Mouse (Mus musculus): ENCODE results near the gene Fmnl2. TPM values are rescaled to one million over a fixed set of nuclear protein-coding genes. Genes with fewer than 3 reads are reported as not detected.

Fmnl2 gene
- polyA plus RNA-seq, 1 experiment from 2014 or later, result 14.7 TPM

DNA sequence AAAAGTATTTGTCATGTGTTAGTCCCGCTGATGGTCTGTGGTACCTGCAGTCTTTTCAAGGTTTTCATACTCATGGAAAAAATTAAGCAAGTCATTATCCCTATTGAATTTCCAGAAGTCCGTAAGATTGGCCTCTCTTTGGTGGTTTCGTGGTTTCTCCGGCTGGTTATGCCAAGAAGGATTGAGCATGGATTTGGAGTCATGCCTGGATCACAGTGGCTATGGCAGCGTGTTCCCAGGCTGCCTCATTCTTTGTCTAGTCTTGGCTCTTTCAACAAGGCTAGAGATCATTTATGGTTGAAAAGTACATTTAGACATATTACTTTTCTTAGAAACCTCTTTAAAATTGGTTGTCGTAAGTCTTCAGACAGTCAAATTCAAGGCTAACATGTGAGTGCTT, 192.7 kb downstream of the Fmnl2 start:
- WGBS, result 89% methylated on average over 6 of the region's 6 CpGs
- Histone ChIP-seq H3K4me1 (replicated peaks) (peaks cover 19% of the 10 kb centered on the region), H3K9ac (replicated peaks) (no peak overlapping the region), H3K27ac (no peak overlapping the region), H3K36me3 (peaks cover 20% of the 10 kb centered on the region; the same call in 1 of the 2 replicates), H3K9me3 (no peaks in the 10 kb centered on the region), H3K4me2 (no peak overlapping the region), H3K4me3 (replicated peaks) (no peak overlapping the region), H3K27me3 (no peaks in the 10 kb centered on the region)
- no peak for ATAC-seq (ENCODE audit: insufficient number of reproducible peaks, insufficient read depth, low FRiP score, low TSS enrichment, low read depth)

DNA sequence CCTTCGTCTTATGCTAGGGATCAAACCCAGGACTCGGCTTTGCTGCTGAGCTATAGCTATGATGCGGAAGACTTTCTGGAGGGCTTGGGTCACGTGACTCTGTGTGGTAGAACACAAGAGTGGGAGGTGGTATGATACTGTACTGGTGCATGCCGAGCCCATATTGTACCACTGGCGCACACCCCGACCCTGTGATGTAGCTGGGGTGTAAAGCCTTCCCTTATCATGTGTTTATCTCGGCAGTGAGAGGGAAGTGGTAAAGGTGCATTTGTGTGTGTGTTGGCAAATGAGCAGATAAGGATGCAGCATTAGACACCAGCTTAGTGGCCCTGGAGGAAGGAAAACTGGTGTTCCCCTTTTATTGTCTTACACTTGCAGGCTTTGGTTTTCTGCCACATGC, 193.8 kb downstream of the Fmnl2 start:
- peaks cover 21% of the 10 kb centered on the region; the same call in 1 of the 2 replicates for H3K36me3 ChIP-seq
- WGBS, result 79% methylated on average over 8 of the region's 8 CpGs
- H3K4me2 ChIP-seq, result no peak overlapping the region
- no peaks in the 10 kb centered on the region for H3K9me3 ChIP-seq
- H3K27me3 ChIP-seq, result no peaks in the 10 kb centered on the region
- H3K9ac ChIP-seq (replicated peaks), result no peak overlapping the region
- peaks cover 19% of the 10 kb centered on the region for H3K4me1 ChIP-seq (replicated peaks)
- H3K27ac ChIP-seq, result no peak overlapping the region
- H3K4me3 ChIP-seq (replicated peaks), result no peak overlapping the region
- ATAC-seq (ENCODE audit: insufficient number of reproducible peaks, insufficient read depth, low FRiP score, low TSS enrichment, low read depth), result no peak

DNA sequence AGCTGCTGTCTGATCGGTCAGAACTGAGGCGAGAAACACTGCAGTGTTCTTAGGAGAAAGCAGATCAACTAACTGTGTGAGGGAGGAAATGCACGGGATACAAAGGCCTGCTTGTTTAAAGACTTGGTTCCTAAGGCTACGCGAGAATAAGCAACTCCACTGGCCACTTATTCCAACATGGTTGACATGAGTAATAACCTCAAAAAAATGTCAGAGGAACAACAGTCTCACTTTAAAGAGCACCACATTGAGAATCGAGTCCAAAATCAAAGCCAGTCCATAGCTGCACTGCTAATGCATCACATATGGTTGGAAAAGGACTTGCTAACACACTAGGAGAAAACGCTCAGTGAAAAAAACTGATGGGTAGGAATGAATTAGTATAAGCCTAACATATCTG, 196.1 kb downstream of the Fmnl2 start:
- Histone ChIP-seq H3K27me3 (no peaks in the 10 kb centered on the region), H3K4me1 (replicated peaks) (peaks cover 12% of the 10 kb centered on the region), H3K4me2 (peak overlapping the region; percentile 13; the same call in 1 of the 2 replicates), H3K36me3 (peaks cover 26% of the 10 kb centered on the region; the same call in 1 of the 2 replicates), H3K4me3 (replicated peaks) (no peak overlapping the region), H3K9me3 (no peaks in the 10 kb centered on the region), H3K27ac (peak overlapping the region; percentile 88), H3K9ac (replicated peaks) (no peak overlapping the region)
- WGBS, result 30% methylated on average over 7 of the region's 7 CpGs
- ATAC-seq (ENCODE audit: insufficient number of reproducible peaks, insufficient read depth, low FRiP score, low TSS enrichment, low read depth), result 0 out of 2 replicates have a peak, but pooled peaks have one; percentile 59

DNA sequence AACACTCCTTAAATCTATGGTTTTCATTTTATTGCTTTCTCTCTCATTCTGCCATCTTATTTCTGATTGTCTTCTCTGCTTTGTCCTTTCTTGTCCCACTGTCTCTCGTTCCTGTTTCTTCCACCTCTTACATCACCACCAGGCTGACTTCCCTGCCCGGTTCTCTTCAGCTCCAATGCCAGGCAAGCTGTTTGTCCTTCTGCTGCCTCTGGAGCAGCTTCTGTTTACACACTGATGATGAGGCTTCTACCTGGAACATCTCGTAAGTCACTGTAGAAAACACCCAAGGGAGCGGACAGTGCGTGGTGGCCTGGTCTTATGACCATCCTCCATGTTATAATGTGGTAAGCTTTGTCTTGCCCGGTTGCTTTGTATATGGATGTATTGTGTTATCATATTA, 198.9 kb downstream of the Fmnl2 start:
- Histone ChIP-seq H3K27me3 (no peaks in the 10 kb centered on the region), H3K4me2 (no peak overlapping the region), H3K36me3 (peaks cover 24% of the 10 kb centered on the region; the same call in 1 of the 2 replicates), H3K27ac (no peak overlapping the region), H3K4me3 (replicated peaks) (no peak overlapping the region), H3K4me1 (replicated peaks) (peaks cover 21% of the 10 kb centered on the region), H3K9ac (replicated peaks) (no peak overlapping the region), H3K9me3 (no peaks in the 10 kb centered on the region)
- ATAC-seq (ENCODE audit: insufficient number of reproducible peaks, insufficient read depth, low FRiP score, low TSS enrichment, low read depth), result no peak
- WGBS, result 91% methylated on average over 6 of the region's 6 CpGs

DNA sequence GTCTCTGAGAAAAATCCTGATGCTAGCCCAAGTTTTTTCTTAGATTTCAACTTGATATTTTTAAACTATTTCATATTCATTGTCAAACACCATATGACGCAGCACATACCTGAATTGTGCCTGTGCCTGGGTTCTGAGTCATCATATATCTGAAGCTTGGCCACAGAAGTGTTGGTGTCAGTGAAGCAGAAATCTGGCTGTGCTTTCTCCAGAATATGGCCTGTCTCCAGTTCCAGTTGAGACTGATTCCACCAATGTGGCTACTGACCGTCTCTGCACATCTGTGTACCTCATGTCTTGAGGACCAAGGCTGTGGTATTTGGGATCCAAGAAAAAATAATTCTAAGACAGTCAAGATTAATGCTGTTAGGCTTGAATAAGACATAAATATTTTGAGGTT, 199.6 kb downstream of the Fmnl2 start:
- no peak overlapping the region for H3K4me2 ChIP-seq

DNA sequence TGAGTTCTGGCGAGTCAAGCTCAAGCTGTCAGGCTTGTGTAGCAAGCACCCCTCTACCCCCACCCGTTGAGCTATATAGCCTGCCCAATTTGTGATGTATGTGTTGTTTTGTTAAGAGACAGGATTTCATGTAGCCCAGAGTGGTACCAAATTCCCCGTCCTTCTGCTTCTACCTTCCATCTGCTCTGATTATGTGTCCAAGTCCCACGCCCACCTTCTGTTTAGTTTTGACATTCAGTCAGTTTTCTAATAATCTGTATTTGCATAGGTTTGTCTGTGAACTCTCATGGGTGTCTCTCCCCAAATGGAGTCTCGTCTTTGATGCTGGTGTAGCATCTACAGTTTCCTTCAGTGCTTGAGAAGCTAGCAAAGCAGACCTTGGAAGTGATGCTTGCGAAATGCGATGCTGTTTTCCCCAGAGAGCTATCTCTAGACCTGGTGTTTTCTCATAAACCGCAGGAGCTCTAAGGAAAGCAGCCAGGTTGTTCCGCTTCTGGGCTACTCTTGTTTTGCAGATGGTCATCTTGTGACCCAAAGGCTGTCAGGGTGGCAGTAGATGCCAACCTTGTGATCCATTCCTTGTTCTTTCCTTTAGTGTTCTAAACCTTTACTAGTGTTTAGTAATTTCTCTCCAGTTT, 203.8 kb downstream of the Fmnl2 start:
- WGBS, result 83% methylated on average over 9 of the region's 9 CpGs
- Histone ChIP-seq H3K27me3 (no peaks in the 10 kb centered on the region), H3K9ac (replicated peaks) (no peak overlapping the region), H3K9me3 (no peaks in the 10 kb centered on the region), H3K27ac (no peak overlapping the region), H3K4me1 (replicated peaks) (peaks cover 13% of the 10 kb centered on the region), H3K4me3 (replicated peaks) (no peak overlapping the region), H3K4me2 (no peak overlapping the region), H3K36me3 (0 out of 2 replicates have a peak, but pooled peaks cover 9% of the 10 kb centered on the region)
- ATAC-seq (ENCODE audit: insufficient number of reproducible peaks, insufficient read depth, low FRiP score, low TSS enrichment, low read depth), result no peak

More for the DNA sequence above, 199.6 kb downstream of the Fmnl2 start:
- Histone ChIP-seq H3K36me3 (peaks cover 21% of the 10 kb centered on the region; the same call in 1 of the 2 replicates), H3K27ac (no peak overlapping the region), H3K9me3 (no peaks in the 10 kb centered on the region), H3K4me1 (replicated peaks) (peaks cover 21% of the 10 kb centered on the region), H3K4me3 (replicated peaks) (no peak overlapping the region), H3K9ac (replicated peaks) (no peak overlapping the region), H3K27me3 (no peaks in the 10 kb centered on the region)
- 81% methylated on average over 2 of the region's 2 CpGs for WGBS
- no peak for ATAC-seq (ENCODE audit: insufficient number of reproducible peaks, insufficient read depth, low FRiP score, low TSS enrichment, low read depth)

DNA sequence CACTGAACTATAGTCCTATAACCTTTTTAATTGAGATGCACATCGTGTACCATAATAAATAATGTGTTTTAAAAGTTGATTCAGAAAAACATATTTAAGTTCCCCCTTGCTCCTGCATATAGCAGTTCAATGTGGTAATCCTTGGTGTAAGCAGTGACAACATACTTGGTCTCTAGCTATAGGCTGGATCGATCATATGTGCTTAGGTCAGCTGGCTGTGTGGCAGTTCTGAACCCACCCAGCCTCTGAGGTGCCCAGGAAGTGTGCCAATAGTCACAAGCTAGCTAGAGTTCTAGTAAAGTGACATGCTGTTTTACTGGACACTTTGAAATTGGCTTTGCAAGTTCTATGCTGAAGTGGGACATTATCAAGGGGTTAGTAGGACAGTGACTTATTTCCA, 209.3 kb downstream of the Fmnl2 start:
- Histone ChIP-seq H3K9me3 (no peaks in the 10 kb centered on the region), H3K9ac (replicated peaks) (no peak overlapping the region), H3K36me3 (peaks cover 14% of the 10 kb centered on the region), H3K4me1 (replicated peaks) (no peaks in the 10 kb centered on the region), H3K27ac (no peak overlapping the region), H3K4me3 (replicated peaks) (no peak overlapping the region), H3K27me3 (no peaks in the 10 kb centered on the region), H3K4me2 (no peak overlapping the region)
- no peak for ATAC-seq (ENCODE audit: insufficient number of reproducible peaks, insufficient read depth, low FRiP score, low TSS enrichment, low read depth)
- 87% methylated on average over 2 of the region's 2 CpGs for WGBS

DNA sequence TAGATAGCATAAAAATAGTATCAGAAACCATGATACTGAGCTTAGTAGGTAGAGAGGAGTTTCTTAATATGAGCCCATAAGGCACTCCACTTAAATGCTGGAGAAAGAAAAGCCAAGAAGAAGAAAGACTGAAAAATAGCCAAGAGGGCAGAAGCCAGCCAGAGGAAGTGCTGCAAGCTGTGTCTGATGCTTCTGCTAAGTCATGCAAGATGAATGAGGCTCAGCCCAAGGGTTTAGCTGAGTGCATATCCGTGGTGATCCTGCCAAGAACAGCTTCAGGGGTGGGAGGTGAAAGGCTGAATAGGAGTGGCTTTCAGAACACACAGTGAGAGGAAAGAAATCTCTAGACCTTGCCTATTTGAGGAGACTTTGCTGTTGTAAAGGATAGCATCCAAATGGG, 212.9 kb downstream of the Fmnl2 start:
- Histone ChIP-seq H3K4me2 (no peak overlapping the region), H3K36me3 (peaks cover 35% of the 10 kb centered on the region), H3K27me3 (no peaks in the 10 kb centered on the region), H3K9me3 (no peaks in the 10 kb centered on the region), H3K9ac (replicated peaks) (no peak overlapping the region), H3K4me3 (replicated peaks) (no peak overlapping the region), H3K27ac (no peak overlapping the region), H3K4me1 (replicated peaks) (no peaks in the 10 kb centered on the region)
- 30% methylated on average over 1 of the region's 1 CpGs for WGBS
- ATAC-seq (ENCODE audit: insufficient number of reproducible peaks, insufficient read depth, low FRiP score, low TSS enrichment, low read depth), result no peak

DNA sequence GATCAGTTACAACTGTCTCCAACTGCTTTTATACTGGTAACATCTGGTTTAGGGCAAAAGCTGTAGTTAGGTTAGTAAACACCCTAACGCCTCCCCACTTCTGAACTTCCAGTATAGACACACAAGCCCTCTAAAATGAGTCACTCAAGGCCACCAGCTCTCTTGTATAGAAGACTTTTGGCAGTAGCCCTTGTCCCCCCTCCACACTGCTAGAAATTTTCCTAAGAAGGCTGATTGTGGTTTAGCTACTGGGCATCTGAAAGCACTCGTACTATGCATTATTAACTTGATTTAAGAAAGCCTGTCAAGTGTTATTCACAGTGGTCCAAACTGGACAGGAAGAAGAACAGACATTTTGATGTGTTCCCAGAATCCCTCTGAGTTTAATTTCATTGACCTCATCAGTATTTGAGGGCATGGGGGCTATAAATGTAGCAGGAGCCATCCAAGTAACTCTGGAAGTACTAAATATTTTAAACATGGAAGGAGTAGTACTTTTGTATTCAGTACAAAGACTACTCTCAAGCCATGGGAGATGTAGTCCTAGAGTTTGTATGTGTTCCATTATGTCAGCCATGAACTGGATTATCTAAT, 222.1 kb downstream of the Fmnl2 start:
- H3K4me1 ChIP-seq (replicated peaks), result no peaks in the 10 kb centered on the region
- H3K4me2 ChIP-seq, result no peak overlapping the region
- no peak overlapping the region for H3K4me3 ChIP-seq (replicated peaks)
- no peak for ATAC-seq (ENCODE audit: insufficient number of reproducible peaks, insufficient read depth, low FRiP score, low TSS enrichment, low read depth)
- no peaks in the 10 kb centered on the region for H3K36me3 ChIP-seq
- H3K9me3 ChIP-seq, result no peaks in the 10 kb centered on the region
- WGBS, result 51% methylated on average over 2 of the region's 2 CpGs
- H3K27me3 ChIP-seq, result no peaks in the 10 kb centered on the region
- no peak overlapping the region for H3K27ac ChIP-seq
- no peak overlapping the region for H3K9ac ChIP-seq (replicated peaks)

DNA sequence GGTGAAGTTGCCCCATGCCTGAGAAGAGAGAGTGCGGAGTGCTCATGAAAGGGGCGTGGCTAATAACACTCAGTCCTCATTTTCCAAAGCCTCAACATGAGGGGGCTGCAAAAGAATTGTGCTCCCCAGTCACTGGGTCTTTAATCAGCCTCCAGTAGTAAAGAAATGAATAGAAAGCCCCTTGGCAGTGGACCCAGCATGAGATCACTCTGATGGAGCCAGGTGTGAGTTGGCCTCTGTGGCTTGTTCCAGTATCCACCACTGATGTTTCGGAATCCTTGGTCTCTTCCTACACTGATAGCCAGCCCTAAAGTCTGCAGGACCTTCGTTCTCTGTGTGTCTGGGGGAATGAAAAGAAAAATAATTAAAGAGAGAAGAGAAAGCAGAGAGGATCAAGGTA, 224.4 kb downstream of the Fmnl2 start:
- no peaks in the 10 kb centered on the region for H3K4me1 ChIP-seq (replicated peaks)
- no peak overlapping the region for H3K4me2 ChIP-seq
- no peaks in the 10 kb centered on the region for H3K27me3 ChIP-seq
- H3K4me3 ChIP-seq (replicated peaks), result no peak overlapping the region
- H3K9ac ChIP-seq (replicated peaks), result no peak overlapping the region
- 0 out of 2 replicates have a peak overlapping the region, but pooled peaks have one; percentile 25 for H3K27ac ChIP-seq
- no peaks in the 10 kb centered on the region for H3K36me3 ChIP-seq
- H3K9me3 ChIP-seq, result no peaks in the 10 kb centered on the region
- 82% methylated on average over 4 of the region's 4 CpGs for WGBS
- ATAC-seq (ENCODE audit: insufficient number of reproducible peaks, insufficient read depth, low FRiP score, low TSS enrichment, low read depth), result no peak

DNA sequence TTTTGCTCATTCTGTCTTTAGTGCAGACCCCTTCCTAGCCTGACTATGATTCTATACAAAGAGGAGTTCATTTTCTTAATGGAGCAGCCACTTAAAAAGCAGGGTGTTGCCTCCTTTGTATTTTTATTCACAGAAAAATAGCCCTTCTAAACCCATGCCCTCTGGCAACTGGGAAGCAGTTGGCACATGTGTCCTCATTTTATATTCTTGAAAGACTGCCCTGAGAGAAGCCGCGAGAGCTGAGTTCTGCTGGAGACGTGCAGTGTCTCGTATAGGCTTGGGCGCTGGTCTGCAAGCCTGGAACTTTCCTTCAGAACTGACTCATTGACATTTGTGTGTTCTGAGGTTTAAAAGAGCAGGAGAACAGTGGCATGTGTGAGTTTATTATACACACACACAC, 224.8 kb downstream of the Fmnl2 start:
- Histone ChIP-seq H3K9me3 (no peaks in the 10 kb centered on the region), H3K9ac (replicated peaks) (no peak overlapping the region), H3K4me3 (replicated peaks) (no peak overlapping the region), H3K36me3 (no peaks in the 10 kb centered on the region), H3K4me2 (no peak overlapping the region), H3K27ac (no peak overlapping the region), H3K4me1 (replicated peaks) (no peaks in the 10 kb centered on the region), H3K27me3 (no peaks in the 10 kb centered on the region)
- ATAC-seq (ENCODE audit: insufficient number of reproducible peaks, insufficient read depth, low FRiP score, low TSS enrichment, low read depth), result no peak
- 82% methylated on average over 5 of the region's 5 CpGs for WGBS

DNA sequence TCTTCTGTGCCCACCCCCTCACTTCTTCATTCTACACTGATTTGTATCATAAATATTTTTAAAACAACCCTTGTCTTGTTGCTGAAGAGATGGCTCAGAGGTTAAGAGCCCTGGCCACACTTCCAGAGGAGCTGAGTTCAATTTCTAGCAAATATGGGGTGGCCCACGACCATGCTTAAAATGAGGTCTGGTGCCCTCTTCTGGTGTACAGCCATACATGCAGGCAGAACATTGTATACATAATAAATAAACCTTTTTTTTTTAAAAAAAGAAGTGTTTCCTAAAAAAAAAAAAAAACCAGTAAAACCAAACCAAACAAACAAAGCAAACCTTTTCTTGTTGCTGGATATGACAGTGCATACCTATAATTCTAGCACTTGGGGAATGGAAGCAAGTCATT, 225.6 kb downstream of the Fmnl2 start:
- Histone ChIP-seq H3K27me3 (no peaks in the 10 kb centered on the region), H3K36me3 (no peaks in the 10 kb centered on the region), H3K27ac (no peak overlapping the region), H3K4me2 (no peak overlapping the region), H3K4me3 (replicated peaks) (no peak overlapping the region), H3K9ac (replicated peaks) (no peak overlapping the region), H3K9me3 (no peaks in the 10 kb centered on the region), H3K4me1 (replicated peaks) (no peaks in the 10 kb centered on the region)
- no peak for ATAC-seq (ENCODE audit: insufficient number of reproducible peaks, insufficient read depth, low FRiP score, low TSS enrichment, low read depth)
- WGBS, result 29% methylated on average over 1 of the region's 1 CpGs

Data from limb, embryonic 12.5 days (tissue).